Mouse (Mus musculus) olfactory bulb, adult 2 months (tissue): ENCODE results near the gene Sept4.

Source experiments
- CTCF ChIP-seq: fragments of 200-500 bp; IDR thresholded peaks from 2 replicates; pipeline ENCODE4 v1.5.1; 2012; ENCODE audit warnings: low read depth, mild to moderate bottlenecking, low read length, moderate library complexity; ENCODE audit not compliant: insufficient read depth
- POLR2A ChIP-seq: fragments of 200-500 bp; IDR thresholded peaks from 2 replicates; pipeline ENCODE4 v1.6.1; 2012; ENCODE audit warnings: mild to moderate bottlenecking, low read depth, low read length, moderate library complexity; ENCODE audit not compliant: insufficient read depth

DNA sequence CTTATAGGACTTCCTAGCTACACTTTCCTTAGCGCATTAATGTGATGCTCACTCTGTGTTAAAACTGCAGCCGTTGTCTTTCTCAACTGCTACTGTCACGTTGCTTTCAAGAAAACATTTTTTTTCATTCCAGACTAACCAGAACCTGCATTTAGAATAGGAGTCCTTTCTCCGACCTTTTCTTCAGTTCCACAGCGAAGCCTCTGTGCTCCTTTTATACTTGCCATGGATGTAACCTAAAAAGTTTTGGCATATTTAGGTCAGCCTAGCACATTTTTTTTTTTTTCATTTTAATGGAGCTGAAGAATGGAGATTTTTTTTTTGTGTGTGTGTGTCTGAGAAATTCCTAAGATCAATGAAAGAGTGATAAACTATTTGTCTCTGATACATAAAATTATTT, 46.8 kb downstream of the Sept4 start:
- no peak for TF ChIP-seq POLR2A
- TF ChIP-seq CTCF, result no peak
